Mouse (Mus musculus): ENCODE results near the gene Klhl2.

Klhl2 gene

DNA sequence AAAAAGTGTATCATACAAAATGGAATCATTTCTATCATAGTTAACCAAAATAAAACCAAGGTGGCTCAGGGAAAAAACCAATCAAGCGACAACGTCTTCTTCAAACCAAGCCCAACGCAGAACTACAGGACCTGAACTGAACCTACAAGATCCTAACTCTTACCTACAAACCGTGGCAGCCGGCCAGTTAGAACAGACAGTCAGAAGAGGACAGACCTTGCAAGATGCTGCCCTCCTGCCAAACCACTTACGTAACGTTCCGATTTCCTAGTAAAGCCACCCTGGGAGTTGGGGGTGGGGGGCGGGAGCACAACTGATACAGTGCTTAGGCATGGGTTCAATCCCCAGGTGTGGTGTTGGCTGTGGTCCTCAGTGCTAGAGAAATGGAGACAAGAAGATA, 82.8 kb downstream of the Klhl2 start:
- DNase-seq: peak; percentile 21 to 64

GRCm38 (mm10) chr8:64764075-64764474, 85.7 kb downstream of the Klhl2 start:
- DNase-seq: no peak

GRCm38 (mm10) chr8:64762751-64763150, 87.1 kb downstream of the Klhl2 start:
- DNase-seq: no peak

GRCm38 (mm10) chr8:64761430-64761829, 88.4 kb downstream of the Klhl2 start:
- DNase-seq: peak; percentile 12 to 38

DNA sequence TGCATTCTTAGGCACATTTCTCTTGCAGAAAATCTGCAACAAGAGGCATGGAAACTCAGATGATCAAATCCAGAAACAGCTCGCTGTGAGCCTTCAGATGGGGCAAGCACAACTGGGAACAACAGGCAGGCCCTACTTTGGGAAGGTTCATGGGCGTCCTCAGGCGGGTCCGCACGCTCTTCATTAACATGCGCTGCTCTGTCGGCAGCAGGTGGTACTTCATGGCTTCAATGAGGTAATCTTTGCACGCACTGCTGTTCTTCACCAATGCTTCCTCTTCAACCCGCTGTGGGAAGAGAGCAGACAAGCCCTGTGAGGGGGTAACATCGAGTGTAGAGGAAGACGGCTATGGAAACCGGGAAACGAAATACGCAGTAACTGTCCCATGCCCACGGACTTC, 91.9 kb downstream of the Klhl2 start:
- no peak for DNase-seq

GRCm38 (mm10) chr8:64746215-64747058, 103.4 kb downstream of the Klhl2 start:
- DNase-seq: no peak

- no peak for DNase-seq
These were observed 109.1 kb downstream of the Klhl2 start for GRCm38 (mm10) chr8:64740547-64741211.

DNA sequence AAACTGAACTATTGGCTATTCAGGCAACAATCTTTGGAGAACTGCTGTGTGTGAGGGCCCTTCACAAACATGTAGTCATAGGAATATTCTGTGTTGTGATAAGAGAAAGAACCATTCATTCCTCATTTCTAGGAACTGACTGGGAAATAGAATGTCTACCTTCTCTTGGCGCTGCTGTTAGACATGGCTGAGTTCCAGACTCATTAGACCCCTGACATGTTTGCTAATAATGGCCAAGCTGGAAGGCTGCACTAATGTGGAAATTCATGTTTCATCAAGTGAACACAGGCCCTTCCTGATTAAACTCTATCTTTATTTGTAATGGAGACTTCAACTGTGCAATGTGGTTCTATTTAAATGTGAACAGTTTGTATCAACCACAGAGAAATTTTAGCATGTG, 110.9 kb downstream of the Klhl2 start:
- no peak for DNase-seq

- DNase-seq: no peak
These were observed 113.0 kb downstream of the Klhl2 start for GRCm38 (mm10) chr8:64736767-64737323.

- no peak for DNase-seq
These were observed 114.7 kb downstream of the Klhl2 start for GRCm38 (mm10) chr8:64735161-64735560.

- peak; percentile 97 to 100 for DNase-seq
These were observed 116.4 kb downstream of the Klhl2 start, which contains the start of gene Msmo1 for GRCm38 (mm10) chr8:64733271-64733943. Msmo1 (minus strand) TSS chr8:64733792.

DNA sequence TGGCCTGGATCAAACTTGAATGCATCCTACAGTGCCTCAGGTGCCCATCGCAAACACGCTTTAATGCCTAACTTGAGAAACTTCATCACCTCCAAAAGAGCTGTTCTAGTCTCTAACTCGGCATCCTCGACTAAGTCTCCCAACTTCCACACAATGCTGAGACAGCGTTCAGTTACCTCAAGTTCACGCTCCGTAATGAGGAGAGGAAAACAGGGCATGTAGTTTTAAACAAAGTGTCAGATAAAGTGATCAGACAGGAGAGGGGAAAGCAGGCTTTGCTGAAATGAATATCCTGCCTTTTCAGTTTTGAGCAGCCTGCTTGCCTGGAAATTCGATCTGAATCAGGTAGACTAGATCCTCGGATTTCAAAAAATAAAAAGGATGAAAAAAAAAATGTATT, 117.2 kb downstream of the Klhl2 start:
- DNase-seq: no peak

DNA sequence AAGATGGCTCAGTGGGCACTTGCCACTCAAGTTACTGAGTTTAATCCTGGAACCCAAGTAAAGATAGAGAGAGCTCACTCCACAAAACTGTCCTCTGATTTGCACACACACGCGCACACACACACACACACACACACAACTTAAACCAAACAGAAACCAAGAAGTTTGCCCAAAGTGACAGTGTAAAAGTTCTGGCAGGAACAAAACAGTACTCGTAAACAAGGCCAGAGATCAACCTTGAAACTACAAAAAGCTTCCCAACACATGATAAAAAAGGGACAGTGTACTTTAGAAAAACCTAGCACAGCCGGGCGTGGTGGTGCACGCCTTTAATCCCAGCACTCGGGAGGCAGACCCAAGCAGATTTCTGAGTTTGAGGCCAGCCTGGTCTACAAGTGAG, 121.7 kb downstream of the Klhl2 start:
- no peak for DNase-seq

DNA sequence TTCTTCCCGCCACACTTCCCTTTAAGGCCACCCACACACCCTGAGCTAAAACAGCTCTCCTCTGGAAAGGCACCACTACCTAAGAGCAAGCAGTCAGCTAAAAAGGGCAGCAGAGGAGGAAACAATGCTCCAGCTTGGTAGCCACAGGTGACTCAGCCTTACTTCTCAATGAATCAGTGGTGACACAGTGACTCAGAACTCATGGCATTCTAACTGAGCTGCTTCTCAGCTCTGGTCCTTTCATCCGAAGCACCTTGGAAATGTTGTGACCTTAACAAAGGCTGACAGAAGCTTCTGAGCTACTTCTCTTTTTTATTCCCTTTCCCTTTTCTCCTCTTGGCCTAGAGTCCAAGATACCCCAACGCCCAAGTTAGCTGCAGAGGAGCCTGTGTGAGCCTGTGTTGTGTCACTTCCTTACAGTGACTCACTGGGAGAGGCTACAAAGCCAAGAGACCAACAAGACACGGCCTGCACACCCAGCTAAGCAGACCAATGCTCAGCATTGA, 123.6 kb downstream of the Klhl2 start:
- no peak for DNase-seq

DNA sequence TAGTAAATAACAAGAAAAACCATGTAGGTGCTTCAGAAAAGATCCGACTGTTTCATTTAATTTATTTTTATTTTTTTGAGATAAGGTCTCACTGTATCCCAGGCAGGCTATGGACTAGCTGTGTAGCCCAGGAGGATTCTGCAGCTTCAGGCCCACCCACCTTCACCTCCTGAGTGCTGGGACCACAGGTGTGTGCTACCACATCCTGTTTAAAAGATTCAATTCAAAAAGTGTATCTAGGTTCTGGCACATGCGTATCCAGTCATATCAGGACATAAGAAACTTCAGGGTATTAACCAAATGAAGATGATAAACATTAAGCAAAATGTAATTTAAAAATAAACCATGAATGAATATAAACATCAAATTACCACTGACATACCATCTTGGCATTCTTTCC, 126.6 kb downstream of the Klhl2 start:
- no peak for DNase-seq

- DNase-seq: no peak
These were observed 131.9 kb downstream of the Klhl2 start for GRCm38 (mm10) chr8:64717868-64718267.

DNA sequence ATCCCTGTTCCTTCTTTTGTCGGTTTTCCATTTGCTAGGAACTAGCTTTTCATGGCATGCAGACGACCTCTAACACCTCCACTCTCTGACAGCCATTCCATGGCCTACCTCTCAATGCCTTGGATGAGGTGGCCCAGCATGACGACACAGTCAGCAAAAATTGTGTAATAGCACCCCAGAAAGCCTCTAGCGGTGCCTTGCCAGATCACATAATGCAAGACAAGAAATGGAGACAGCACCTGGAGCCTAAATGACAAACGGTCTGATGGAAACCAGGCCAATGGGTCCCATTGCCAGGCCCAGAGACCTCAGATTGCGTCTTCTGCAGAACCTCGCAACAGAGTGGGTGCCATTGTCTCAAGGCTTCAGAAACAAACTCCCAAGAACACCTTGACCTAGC, 137.3 kb downstream of the Klhl2 start:
- DNase-seq: no peak

DNA sequence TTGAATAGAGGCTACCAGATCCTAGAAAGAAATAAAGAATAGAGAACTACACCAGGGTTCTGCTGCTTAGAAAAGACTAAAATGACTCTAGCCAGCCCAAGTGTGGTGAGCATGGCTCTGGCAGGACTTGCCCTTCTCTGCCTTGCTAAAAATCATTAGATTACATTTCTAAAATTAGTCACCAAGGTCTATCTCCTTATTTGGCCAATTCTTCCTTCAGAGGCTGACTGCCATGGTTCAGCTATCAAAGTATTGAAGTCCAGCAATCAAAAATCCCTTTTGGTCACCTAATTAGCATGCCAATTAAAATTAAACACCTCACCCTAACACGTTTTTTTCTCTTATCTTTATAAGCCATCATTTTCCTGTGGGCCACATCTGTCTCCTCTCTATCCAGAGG, 138.3 kb downstream of the Klhl2 start:
- DNase-seq: no peak

DNA sequence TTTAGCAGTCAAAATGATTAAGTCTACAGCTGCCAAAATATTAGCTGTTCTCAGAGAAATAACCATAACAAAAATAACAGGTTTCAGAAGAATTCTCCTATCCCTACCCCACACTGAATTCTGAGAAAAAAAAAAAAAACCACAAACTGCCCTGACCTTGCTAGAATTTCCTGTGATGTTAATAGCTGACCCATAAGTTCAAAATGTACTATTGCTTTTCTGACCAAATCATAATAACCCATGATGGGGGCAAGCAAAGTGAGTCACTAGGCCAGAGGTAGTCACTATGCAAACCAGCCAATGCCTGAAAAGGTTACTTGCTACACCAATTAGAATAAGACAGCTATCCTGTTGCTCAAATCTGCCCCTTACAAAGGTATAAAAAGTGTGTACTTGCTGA, 142.3 kb downstream of the Klhl2 start:
- DNase-seq: no peak

GRCm38 (mm10) chr8:64703191-64703590, 146.6 kb downstream of the Klhl2 start:
- DNase-seq: no peak

GRCm38 (mm10) chr8:64692651-64693201, 157.1 kb downstream of the Klhl2 start, which contains the start of gene Cpe:
Cpe (minus strand) TSS chr8:64693054.
- peak; percentile 69 to 83 for DNase-seq

DNA sequence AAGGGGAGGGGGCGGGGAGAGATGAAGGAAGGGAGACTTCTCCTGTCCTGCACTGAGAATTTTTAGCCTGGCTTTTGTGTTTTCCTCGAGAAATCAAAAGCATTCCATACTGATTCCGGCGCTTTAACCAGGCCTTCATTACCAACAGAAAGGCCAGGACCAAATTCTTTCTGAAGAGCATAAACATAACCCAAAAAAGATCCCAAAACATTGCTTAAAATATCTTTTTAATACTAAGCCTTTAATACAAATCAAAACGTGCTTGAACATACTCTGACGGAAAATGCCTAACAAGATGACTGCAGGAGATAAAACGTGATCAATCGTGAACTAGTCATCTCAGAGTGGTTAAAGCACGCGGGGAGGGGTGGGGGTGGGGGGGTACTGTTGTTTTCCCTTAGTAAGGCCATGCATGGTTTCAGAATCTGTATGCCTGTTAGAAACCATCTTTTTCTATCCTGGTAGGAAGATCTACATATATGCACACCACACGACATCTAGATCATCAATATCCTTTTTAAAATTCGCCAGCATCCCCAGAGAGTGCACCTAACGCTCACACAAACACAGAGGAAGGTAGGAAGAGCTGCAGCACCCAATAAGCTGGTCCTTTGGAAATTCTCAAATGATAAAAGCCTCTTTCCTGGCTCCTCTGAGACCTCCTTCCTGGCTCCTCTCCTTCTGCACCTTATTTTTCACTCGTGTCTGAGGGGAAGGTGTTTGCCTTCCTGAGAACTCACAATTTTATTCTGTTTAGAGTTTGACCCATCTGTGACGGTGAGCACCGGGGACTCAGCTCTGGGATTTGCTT, 158.0 kb downstream of the Klhl2 start:
- DNase-seq: no peak

Data from kidney, postnatal 25 days (tissue).